Mouse (Mus musculus): ENCODE measurements around the gene Metap1d.

GRCm38 (mm10) chr2:71542816-71543301 lies 89.8 kb downstream of the Metap1d start:
- TF ChIP-seq EP300 (IDR thresholded peaks at IDR 0.05; ENCODE audit: low read depth in 1 of 2, low read length in 2 of 2) (no peak), GATA1 (IDR thresholded peaks at IDR 0.05; ENCODE audit: low read depth, low read length) (no peak)

All from MEL (cell line).